Mouse (Mus musculus) hindbrain, embryonic 14.5 days (tissue): ENCODE results near the gene Atp5h. TPM values are rescaled to one million over a fixed set of nuclear protein-coding genes. Genes with fewer than 3 reads are reported as not detected.
A peak's percentile ranks its signal among the peaks of the same experiment; 100 is the strongest.

Source experiments
- ATAC-seq: fragments of 200-750 bp; cut with Nextera tagmentation; 2 replicates; pipeline ENCODE4 v1.8.0; 2017; ENCODE audit warnings: moderate number of reproducible peaks, mild to moderate bottlenecking, moderate TSS enrichment, moderate library complexity; ENCODE audit not compliant: low FRiP score
- DNase-seq: peaks from one replicate; pipeline ENCODE4 v3.0.0-alpha.2; 2015; ENCODE audit warnings: low spot score
- H3K27ac ChIP-seq: fragments of 300-500 bp; sonication (generic); 2 replicates; pipeline ENCODE4 v1.5.1; 2014; ENCODE audit warnings: mild to moderate bottlenecking, moderate library complexity
- H3K27me3 ChIP-seq: fragments of 300-500 bp; sonication (generic); 2 replicates; pipeline ENCODE4 v1.6.1; 2014; ENCODE audit warnings: mild to moderate bottlenecking, low read length, mixed read lengths; ENCODE audit not compliant: control insufficient read depth, insufficient read depth
- H3K36me3 ChIP-seq: fragments of 300-500 bp; sonication (generic); replicated peaks from 2 replicates; pipeline ENCODE4 v1.6.1; 2014; ENCODE audit not compliant: control insufficient read depth, insufficient read depth
- H3K4me1 ChIP-seq: fragments of 300-500 bp; sonication (generic); replicated peaks from 2 replicates; pipeline ENCODE4 v1.6.1; 2014; ENCODE audit warnings: antibody characterized with exemption, low read length, mixed read lengths; ENCODE audit not compliant: control insufficient read depth, insufficient read depth
- H3K4me2 ChIP-seq: fragments of 300-500 bp; sonication (generic); replicated peaks from 2 replicates; pipeline ENCODE4 v1.6.1; 2014; ENCODE audit warnings: mild to moderate bottlenecking, moderate library complexity
- H3K4me3 ChIP-seq: fragments of 300-500 bp; sonication (generic); replicated peaks from 2 replicates; pipeline ENCODE4 v1.5.1; 2014; ENCODE audit warnings: mild to moderate bottlenecking, low read length
- H3K9ac ChIP-seq: fragments of 300-500 bp; sonication (generic); 2 replicates; pipeline ENCODE4 v1.6.1; 2014
- H3K9me3 ChIP-seq: fragments of 300-500 bp; sonication (generic); 2 replicates; pipeline ENCODE4 v1.6.1; 2016; ENCODE audit warnings: low read length; ENCODE audit not compliant: control insufficient read depth
- WGBS: fragments of 180-500 bp; shearing (Covaris S2); extraction: QIAGEN DNeasy Blood & Tissue Kit; methylation state at CpG from one replicate; pipeline ENCODE4 v1.1.7; 2014; 5-methylcytosine and 5-hydroxymethylcytosine counted together
- microRNA-seq: library from miRNA; unstranded; fragments of <30 nt; microRNA quantifications from one replicate; pipeline ENCODE4, GENCODE M21; 2016
- polyA plus RNA-seq: library from polyadenylated mRNA; unstranded; fragments of >200 nt; fragmentation: Nextera tagmentation; extraction: Ambion mirVana; gene quantifications from 2 replicates; pipeline ENCODE4 v1.2.1, GENCODE M21; 2014

The Atp5h gene
- polyA plus RNA-seq, 1 experiment from 2014 or later: 1,000 TPM

GRCm38 (mm10) chr11:115366706-115367394, 52.9 kb downstream of the Atp5h start:
- H3K36me3 ChIP-seq: no peaks in the 10 kb centered on the region
- ATAC-seq: peak; percentile 80
- peak overlapping the region; percentile 82 for H3K4me3 ChIP-seq
- WGBS: 1% methylated on average over 27 of the region's 28 CpGs
- peak overlapping the region; percentile 87 for H3K9ac ChIP-seq
- H3K4me1 ChIP-seq: peaks cover 22% of the 10 kb centered on the region
- H3K9me3 ChIP-seq: no peaks in the 10 kb centered on the region
- DNase-seq: peak; percentile 58
- peak overlapping the region; percentile 85 for H3K27ac ChIP-seq
- 0 out of 2 replicates have a peak, but pooled peaks cover 3% of the 10 kb centered on the region for H3K27me3 ChIP-seq
- H3K4me2 ChIP-seq: peak overlapping the region; percentile 94

- Histone ChIP-seq H3K4me1 (peaks cover 22% of the 10 kb centered on the region), H3K27ac (peak overlapping the region; percentile 10; the same call in 1 of the 2 replicates)
These were observed 53.6 kb downstream of the Atp5h start for GRCm38 (mm10) chr11:115366039-115366705.

More at GRCm38 (mm10) chr11:115366039-115366705, 53.6 kb downstream of the Atp5h start:
- peak; percentile 12; the same call in 1 of the 2 replicates for ATAC-seq
- Histone ChIP-seq H3K36me3 (no peaks in the 10 kb centered on the region), H3K4me3 (peak overlapping the region; percentile 82), H3K9ac (peak overlapping the region; percentile 87), H3K9me3 (no peaks in the 10 kb centered on the region), H3K27me3 (0 out of 2 replicates have a peak, but pooled peaks cover 3% of the 10 kb centered on the region), H3K4me2 (peak overlapping the region; percentile 94)
- DNase-seq: no peak
- WGBS: 41% methylated on average over 7 of the region's 7 CpGs

Small RNA genes lying within 50 kb of the gene (microRNA-seq; reads per million reads assigned to microRNA genes)
- not detected for gene Mir3968

Other genes with a start within 250 kb of the Atp5h start
- gene Tmem104, start 232.5 kb downstream of the Atp5h start, polyA plus RNA-seq: 10.7 and 11.7 TPM in 2 replicates
- 18.2 and 20.0 TPM in 2 replicates for gene Nat9, start 232.1 kb downstream of the Atp5h start, polyA plus RNA-seq
- gene Grin2c, start 152.7 kb downstream of the Atp5h start, polyA plus RNA-seq: 0.33 and 0.35 TPM in 2 replicates
- 15.2 TPM in 2 replicates for gene Fdxr, start 142.9 kb downstream of the Atp5h start, polyA plus RNA-seq
- gene Fads6, start 122.3 kb downstream of the Atp5h start, polyA plus RNA-seq: 1.4 and 1.5 TPM in 2 replicates
- 0.08 and 0.14 TPM in 2 replicates for gene Otop2, start 112.8 kb downstream of the Atp5h start, polyA plus RNA-seq
- gene Ush1g, start 97.9 kb downstream of the Atp5h start, polyA plus RNA-seq: 0.15 TPM in 1 of 2 replicates, not detected in the other
- 1.8 and 1.9 TPM in 2 replicates for gene Otop3, start 85.2 kb downstream of the Atp5h start, polyA plus RNA-seq
- 44.5 and 50.2 TPM in 2 replicates for gene Hid1, start 52.2 kb downstream of the Atp5h start, polyA plus RNA-seq
- 25.7 and 28.5 TPM in 2 replicates for gene Cdr2l, start 38.0 kb downstream of the Atp5h start, polyA plus RNA-seq
- 196 and 222 TPM in 2 replicates for gene Mrpl58, start 16.2 kb downstream of the Atp5h start, polyA plus RNA-seq
- 31.3 and 32.3 TPM in 2 replicates for gene Kctd2, start 166 bp upstream of the Atp5h start, polyA plus RNA-seq
- not detected in 2 replicates for gene Trim80, start 20.6 kb upstream of the Atp5h start, polyA plus RNA-seq
- 0.18 TPM in 1 of 2 replicates, not detected in the other for gene Slc16a5, start 42.5 kb upstream of the Atp5h start, polyA plus RNA-seq
- 14.2 and 14.8 TPM in 2 replicates for gene Armc7, start 55.7 kb upstream of the Atp5h start, polyA plus RNA-seq
- gene Nt5c, start 71.9 kb upstream of the Atp5h start, polyA plus RNA-seq: 85.3 and 98.0 TPM in 2 replicates
- gene Jpt1, start 94.4 kb upstream of the Atp5h start, polyA plus RNA-seq: 1,350 and 1,384 TPM in 2 replicates
- 968 and 989 TPM in 2 replicates for gene Sumo2, start 116.3 kb upstream of the Atp5h start, polyA plus RNA-seq
- 95.2 and 99.8 TPM in 2 replicates for gene Nup85, start 144.5 kb upstream of the Atp5h start, polyA plus RNA-seq
- gene Mrps7, start 184.0 kb upstream of the Atp5h start, polyA plus RNA-seq: 72.5 and 74.1 TPM in 2 replicates
- gene Gga3, start 184.1 kb upstream of the Atp5h start, polyA plus RNA-seq: 34.1 and 39.4 TPM in 2 replicates
- 11.3 and 13.5 TPM in 2 replicates for gene Mif4gd, start 193.0 kb upstream of the Atp5h start, polyA plus RNA-seq
- 37.8 and 42.3 TPM in 2 replicates for gene Slc25a19, start 208.3 kb upstream of the Atp5h start, polyA plus RNA-seq